Mouse (Mus musculus) lung, embryonic 14.5 days (tissue): ENCODE measurements at regions not wholly inside any gene's neighbourhood (a gene's known extent, or its start where the extent isn't known, plus 50 kb on each side); places are given as distances from the start of the nearest gene placed in this dataset.

Experiments used
- ATAC-seq: fragments of 200-750 bp; cut with Nextera tagmentation; 2 replicates; pipeline ENCODE4 v1.8.0; 2017; ENCODE audit warnings: mild to moderate bottlenecking, moderate TSS enrichment, moderate library complexity; ENCODE audit not compliant: insufficient read depth
- DNase-seq: peaks from one replicate; pipeline ENCODE4 v3.0.0-alpha.2; 2015
- H3K27ac ChIP-seq: fragments of 300-500 bp; sonication (generic); 2 replicates; pipeline ENCODE4 v1.5.1; 2014; ENCODE audit warnings: low read depth, mild to moderate bottlenecking, moderate library complexity
- H3K27me3 ChIP-seq: fragments of 300-500 bp; sonication (generic); 2 replicates; pipeline ENCODE4 v1.6.1; 2014; ENCODE audit warnings: low read length, control low read depth; ENCODE audit not compliant: insufficient read depth
- H3K36me3 ChIP-seq: fragments of 300-500 bp; sonication (generic); 2 replicates; pipeline ENCODE4 v1.6.1; 2014; ENCODE audit warnings: control low read depth; ENCODE audit not compliant: insufficient read depth
- H3K4me1 ChIP-seq: fragments of 300-500 bp; sonication (generic); 2 replicates; pipeline ENCODE4 v1.6.1; 2014; ENCODE audit warnings: antibody characterized with exemption, control low read depth; ENCODE audit not compliant: insufficient read depth
- H3K4me2 ChIP-seq: fragments of 300-500 bp; sonication (generic); 2 replicates; pipeline ENCODE4 v1.6.1; 2014; ENCODE audit warnings: mild to moderate bottlenecking
- H3K4me3 ChIP-seq: fragments of 300-500 bp; sonication (generic); 2 replicates; pipeline ENCODE4 v1.5.1; 2014; ENCODE audit warnings: low read depth, low read length
- H3K9ac ChIP-seq: fragments of 300-500 bp; sonication (generic); 2 replicates; pipeline ENCODE4 v1.6.1; 2014
- H3K9me3 ChIP-seq: fragments of 300-500 bp; sonication (generic); 2 replicates; pipeline ENCODE4 v1.6.1; 2016; ENCODE audit warnings: low read depth, low read length, control low read depth
- CTCF ChIP-seq: IDR thresholded peaks from 2 replicates; pipeline ENCODE4 v1.5.1; 2016; ENCODE audit warnings: antibody characterized with exemption, low read depth
- WGBS: fragments of 180-500 bp; shearing (Covaris S2); extraction: QIAGEN DNeasy Blood & Tissue Kit; methylation state at CpG from one replicate; pipeline ENCODE4 v1.1.7; 2014; 5-methylcytosine and 5-hydroxymethylcytosine counted together

DNA sequence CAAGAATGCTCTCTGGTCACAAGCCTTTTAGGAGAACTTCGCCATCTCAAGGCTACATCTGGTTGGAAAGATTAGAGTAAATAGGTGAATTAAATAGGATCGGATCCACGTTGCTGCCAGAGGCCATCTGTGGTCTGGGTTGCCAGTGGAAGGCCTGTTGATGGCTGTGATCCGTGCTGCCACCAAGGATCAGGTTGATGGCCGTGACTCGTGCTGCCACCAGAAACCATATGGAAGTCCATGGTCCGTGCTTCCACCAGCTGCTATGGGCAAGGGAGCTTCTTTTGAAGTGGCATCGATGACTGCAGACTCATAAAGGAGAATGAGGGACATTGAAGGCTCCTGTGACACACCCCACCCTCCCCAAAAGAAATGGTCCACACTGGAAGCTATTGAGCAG lies 79.6 kb downstream of the Atp1a1 start:
- H3K4me2 ChIP-seq = no peak overlapping the region

DNA sequence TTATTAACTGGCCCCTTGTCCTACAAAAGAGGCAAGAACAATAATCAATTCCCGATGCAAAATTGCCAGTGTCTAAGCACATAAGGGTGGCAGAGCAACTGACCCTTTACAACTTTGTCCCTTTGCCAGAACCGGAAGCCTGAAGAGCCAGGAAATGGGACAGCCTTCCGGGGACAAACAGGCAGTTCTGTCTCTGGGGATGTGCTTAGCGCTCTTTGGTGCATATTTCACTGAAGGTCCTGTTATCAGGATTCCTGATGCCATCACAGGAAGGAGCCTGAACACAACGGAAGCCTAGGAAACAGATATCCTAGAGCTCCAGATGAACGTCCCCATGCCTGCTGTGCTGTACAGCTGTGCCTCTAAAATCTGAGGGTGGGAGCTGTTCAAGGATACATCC lies 80.0 kb downstream of the Atp1a1 start:
- ATAC-seq (no peak), DNase-seq (peak; percentile 29)
- TF ChIP-seq CTCF = no peak
- no peak overlapping the region for H3K27ac ChIP-seq
- no peaks in the 10 kb centered on the region for H3K36me3 ChIP-seq
- peaks cover 20% of the 10 kb centered on the region for H3K4me1 ChIP-seq
- 53% methylated on average over 6 of the region's 6 CpGs for WGBS
- H3K27me3 ChIP-seq = no peaks in the 10 kb centered on the region
- no peak overlapping the region for H3K4me3 ChIP-seq
- H3K9ac ChIP-seq = no peak overlapping the region
- H3K4me2 ChIP-seq = no peak overlapping the region
- H3K9me3 ChIP-seq = no peaks in the 10 kb centered on the region

More for the DNA sequence above, 79.6 kb downstream of the Atp1a1 start:
- ATAC-seq (no peak), DNase-seq (no peak)
- H3K9me3 ChIP-seq = no peaks in the 10 kb centered on the region
- no peak overlapping the region for H3K4me3 ChIP-seq
- peaks cover 20% of the 10 kb centered on the region for H3K4me1 ChIP-seq
- no peak overlapping the region for H3K27ac ChIP-seq
- TF ChIP-seq CTCF = no peak
- H3K9ac ChIP-seq = no peak overlapping the region
- no peaks in the 10 kb centered on the region for H3K36me3 ChIP-seq
- H3K27me3 ChIP-seq = no peaks in the 10 kb centered on the region
- 90% methylated on average over 8 of the region's 8 CpGs for WGBS

DNA sequence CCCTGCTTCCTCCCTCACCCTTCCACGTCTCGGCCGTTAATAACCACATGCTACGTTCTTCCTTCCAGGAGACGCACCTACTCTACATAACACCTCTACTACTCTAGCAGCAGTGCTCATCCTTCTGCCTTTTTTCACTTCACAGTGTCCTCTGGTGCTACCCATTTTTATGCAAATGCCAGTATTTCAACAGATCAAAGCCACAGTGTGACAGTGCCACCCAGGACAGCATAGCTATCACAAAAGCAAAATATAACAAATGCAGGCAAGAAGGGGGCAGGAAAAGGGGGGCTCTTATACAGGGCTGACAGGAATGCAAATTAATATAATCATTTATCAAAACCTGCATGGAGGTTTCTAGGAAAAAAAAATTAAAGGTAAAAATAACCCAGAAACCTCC lies 81.2 kb downstream of the Atp1a1 start:
- no peak for DNase-seq
- H3K9me3 ChIP-seq = no peaks in the 10 kb centered on the region
- no peak for TF ChIP-seq CTCF
- H3K27me3 ChIP-seq = no peaks in the 10 kb centered on the region
- H3K4me2 ChIP-seq = no peak overlapping the region
- ATAC-seq = no peak
- H3K27ac ChIP-seq = no peak overlapping the region
- no peaks in the 10 kb centered on the region for H3K36me3 ChIP-seq
- H3K9ac ChIP-seq = no peak overlapping the region
- H3K4me1 ChIP-seq = peaks cover 19% of the 10 kb centered on the region
- H3K4me3 ChIP-seq = no peak overlapping the region
- 83% methylated on average over 5 of the region's 5 CpGs for WGBS

DNA sequence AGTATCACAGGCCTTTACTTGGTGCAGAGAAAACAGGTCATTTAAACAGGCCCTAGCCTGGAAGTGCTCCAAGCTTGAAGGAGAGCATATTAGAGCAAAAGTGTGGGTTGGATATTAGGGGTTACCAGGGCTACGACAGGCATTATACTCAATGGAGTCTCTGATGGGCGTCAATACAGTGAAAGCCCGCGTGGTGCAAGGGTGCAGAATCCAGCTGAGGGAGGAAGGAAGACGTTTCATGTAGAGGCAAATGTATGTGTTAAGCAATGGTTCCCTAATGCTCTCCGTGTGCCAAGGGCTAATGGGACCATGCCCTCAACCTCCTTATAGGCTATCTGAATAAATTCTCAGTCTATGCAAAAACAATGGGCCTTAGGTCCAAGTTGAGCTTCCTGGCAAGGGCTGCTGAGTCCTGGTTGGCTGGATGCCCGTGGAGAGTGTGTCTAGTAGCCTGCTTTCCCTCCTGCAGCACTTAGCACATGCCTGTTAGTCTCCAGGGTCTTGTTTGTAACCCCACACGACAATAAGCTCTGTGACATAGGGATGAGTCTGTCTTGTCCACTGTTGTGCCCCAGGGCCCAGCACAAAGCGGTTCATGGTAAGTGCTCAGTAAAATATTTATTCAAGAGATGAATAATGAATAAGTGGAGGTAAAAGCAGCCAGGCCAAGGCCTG lies 82.1 kb downstream of the Atp1a1 start:
- WGBS = 56% methylated on average over 9 of the region's 9 CpGs
- H3K4me3 ChIP-seq = no peak overlapping the region
- H3K27me3 ChIP-seq = no peaks in the 10 kb centered on the region
- no peak for TF ChIP-seq CTCF
- no peak overlapping the region for H3K4me2 ChIP-seq
- peak; percentile 85 for DNase-seq
- H3K9ac ChIP-seq = no peak overlapping the region
- H3K36me3 ChIP-seq = no peaks in the 10 kb centered on the region
- no peaks in the 10 kb centered on the region for H3K9me3 ChIP-seq
- 0 out of 2 replicates have a peak, but pooled peaks cover 14% of the 10 kb centered on the region for H3K4me1 ChIP-seq
- ATAC-seq = peak; percentile 53; the same call in 1 of the 2 replicates
- no peak overlapping the region for H3K27ac ChIP-seq

DNA sequence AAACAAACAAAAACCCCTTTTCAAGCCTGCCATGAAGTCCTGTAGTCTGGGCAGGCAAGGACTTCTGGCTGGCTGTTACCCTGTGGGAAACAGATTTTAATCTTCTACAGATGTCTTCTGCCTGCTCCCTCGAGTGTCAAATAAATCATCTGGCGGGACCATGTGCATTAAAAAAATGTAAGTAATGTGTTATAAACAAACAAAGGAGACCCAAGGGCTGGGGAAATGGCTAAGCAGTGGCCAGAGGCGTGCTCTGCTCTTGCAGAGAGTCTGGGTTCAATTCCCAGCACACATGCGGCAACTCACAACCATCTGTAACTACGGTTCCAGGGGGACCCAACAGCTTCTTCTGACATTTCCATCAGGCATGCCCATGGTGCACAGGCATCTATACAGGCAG lies 83.3 kb downstream of the Atp1a1 start:
- no peak overlapping the region for H3K27ac ChIP-seq
- DNase-seq = peak; percentile 60
- WGBS = 48% methylated on average over 5 of the region's 5 CpGs
- no peak overlapping the region for H3K4me2 ChIP-seq
- H3K4me3 ChIP-seq = no peak overlapping the region
- no peaks in the 10 kb centered on the region for H3K36me3 ChIP-seq
- 0 out of 2 replicates have a peak, but pooled peaks cover 14% of the 10 kb centered on the region for H3K4me1 ChIP-seq
- no peaks in the 10 kb centered on the region for H3K9me3 ChIP-seq
- H3K9ac ChIP-seq = no peak overlapping the region
- H3K27me3 ChIP-seq = no peaks in the 10 kb centered on the region
- no peak for ATAC-seq
- TF ChIP-seq CTCF = no peak

DNA sequence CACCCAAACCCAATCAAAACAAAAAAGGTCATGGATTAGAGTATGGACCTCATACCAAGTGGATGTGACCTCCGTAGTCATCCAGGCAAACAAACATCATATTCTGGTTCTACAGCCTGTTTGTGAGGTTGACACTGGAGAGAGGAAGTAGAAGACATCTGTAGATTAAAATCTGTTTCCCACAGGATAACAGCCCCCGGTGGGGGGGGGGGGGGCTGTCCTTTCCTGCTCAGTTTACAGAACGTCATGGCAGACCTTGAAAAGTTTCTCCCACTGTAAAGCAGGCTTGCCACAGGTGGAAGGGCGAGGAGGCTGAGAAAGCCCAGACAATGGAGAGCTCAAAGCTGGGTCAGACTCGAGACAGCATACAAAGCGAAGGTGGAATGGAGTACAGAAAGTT lies 84.4 kb downstream of the Atp1a1 start:
- WGBS = 67% methylated on average over 6 of the region's 6 CpGs
- H3K9me3 ChIP-seq = no peaks in the 10 kb centered on the region
- no peaks in the 10 kb centered on the region for H3K27me3 ChIP-seq
- H3K27ac ChIP-seq = no peak overlapping the region
- H3K4me2 ChIP-seq = no peak overlapping the region
- no peak overlapping the region for H3K9ac ChIP-seq
- no peak for ATAC-seq
- 0 out of 2 replicates have a peak, but pooled peaks cover 14% of the 10 kb centered on the region for H3K4me1 ChIP-seq
- no peak overlapping the region for H3K4me3 ChIP-seq
- TF ChIP-seq CTCF = no peak
- peak; percentile 35 for DNase-seq
- no peaks in the 10 kb centered on the region for H3K36me3 ChIP-seq

DNA sequence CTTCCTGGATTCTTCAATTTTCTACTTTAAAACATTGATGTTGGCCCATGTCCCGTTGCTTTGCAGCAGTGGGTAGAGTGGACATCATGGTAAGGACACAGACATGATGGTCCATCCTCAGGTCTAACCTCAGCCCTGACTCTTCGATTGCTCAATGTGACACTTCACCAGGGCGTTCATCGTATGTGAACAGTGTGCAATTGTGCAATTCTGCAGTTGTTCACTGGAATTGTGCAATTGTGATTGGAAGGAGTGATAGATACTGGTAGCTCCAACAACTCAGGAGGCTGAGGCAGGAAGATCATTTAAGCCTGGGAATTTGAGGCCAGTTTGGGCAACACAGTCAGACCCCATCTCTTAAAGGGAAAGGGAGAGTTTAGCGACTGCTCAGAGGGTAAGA lies 84.9 kb downstream of the Atp1a1 start:
- H3K27me3 ChIP-seq = no peaks in the 10 kb centered on the region
- H3K27ac ChIP-seq = no peak overlapping the region
- no peak overlapping the region for H3K4me2 ChIP-seq
- no peak overlapping the region for H3K9ac ChIP-seq
- no peak for TF ChIP-seq CTCF
- no peaks in the 10 kb centered on the region for H3K36me3 ChIP-seq
- H3K9me3 ChIP-seq = no peaks in the 10 kb centered on the region
- 85% methylated on average over 5 of the region's 5 CpGs for WGBS
- DNase-seq (no peak), ATAC-seq (no peak)
- H3K4me1 ChIP-seq = 0 out of 2 replicates have a peak, but pooled peaks cover 14% of the 10 kb centered on the region
- no peak overlapping the region for H3K4me3 ChIP-seq
